Mouse (Mus musculus) CH12.LX (cell line): ENCODE measurements at regions not wholly inside any gene's neighbourhood (a gene's known extent, or its start where the extent isn't known, plus 50 kb on each side); places are given as distances from the start of the nearest gene placed in this dataset.

Experiments used
- DNase-seq: peaks from one replicate; pipeline ENCODE4 v3.0.0-alpha.2; 2013; ENCODE audit errors: extremely low read depth
- H3K27ac ChIP-seq: 2 replicates; pipeline ENCODE4 v1.5.1; 2012; ENCODE audit warnings: low read depth, mild to moderate bottlenecking, control low read depth, moderate library complexity; ENCODE audit not compliant: insufficient read depth
- H3K27me3 ChIP-seq: replicated peaks from 2 replicates; pipeline ENCODE3; 2012; ENCODE audit warnings: inconsistent platforms
- H3K36me3 ChIP-seq, 2 experiments: replicated peaks in 1 of 2; 2 replicates each; pipeline versions ENCODE3 to v1.6.1; 2012; ENCODE audit warnings: inconsistent platforms in 1 of 2, low read length in 1 of 2, mild to moderate bottlenecking in 1 of 2, mixed read lengths in 1 of 2, moderate library complexity in 1 of 2; ENCODE audit not compliant: control insufficient read depth in 1 of 2, insufficient read depth in 1 of 2
- H3K4me1 ChIP-seq, 2 experiments: 2 replicates each; pipeline ENCODE4 v1.6.1; 2012; ENCODE audit warnings: inconsistent platforms in 1 of 2, moderate library complexity in 1 of 2; ENCODE audit not compliant: insufficient read depth in 2 of 2, control insufficient read depth in 1 of 2
- H3K4me2 ChIP-seq: 2 replicates; pipeline ENCODE4 v1.6.1; 2012; ENCODE audit warnings: low read depth, mild to moderate bottlenecking, control low read depth; ENCODE audit not compliant: poor library complexity, insufficient read depth, severe bottlenecking
- H3K4me3 ChIP-seq, 3 experiments: fragments of 150-350 bp in 1 of 3; sonication (generic) in 1 of 3; replicated peaks in 1 of 3; 2 replicates each; pipeline versions ENCODE3 to v1.5.1; 2011 to 2012; ENCODE audit warnings: low read depth in 2 of 3, low read length in 2 of 3, mild to moderate bottlenecking in 2 of 3, moderate library complexity in 2 of 3, control low read depth in 1 of 3, improper control_type of control experiment in 1 of 3, inconsistent platforms in 1 of 3, mixed read lengths in 1 of 3; ENCODE audit not compliant: poor library complexity in 1 of 3
- H3K79me2 ChIP-seq: replicated peaks from 2 replicates; pipeline ENCODE4 v1.6.1; 2012; ENCODE audit warnings: mild to moderate bottlenecking, moderate library complexity; ENCODE audit not compliant: control insufficient read depth, poor library complexity, insufficient read depth, severe bottlenecking; ENCODE audit errors: extremely low read depth
- H3K9ac ChIP-seq: 2 replicates; pipeline ENCODE4 v1.6.1; 2012; ENCODE audit warnings: low read depth, mild to moderate bottlenecking, control low read depth, moderate library complexity; ENCODE audit not compliant: insufficient read depth
- H3K9me3 ChIP-seq: replicated peaks from 2 replicates; pipeline ENCODE3; 2012; ENCODE audit warnings: low read length, inconsistent platforms, mixed read lengths
- CHD1 ChIP-seq: IDR thresholded peaks from 2 replicates; pipeline ENCODE4 v1.6.1; 2012; ENCODE audit warnings: low read depth, low read length, improper control_type of control experiment, inconsistent platforms
- CTCF ChIP-seq, 2 experiments: IDR thresholded peaks in 1 of 2; conservative IDR thresholded peaks in 1 of 2; 2 replicates each; pipeline ENCODE4 v1.5.1; 2011 to 2012; ENCODE audit warnings: low read depth in 2 of 2, low read length in 2 of 2, improper control_type of control experiment in 1 of 2, inconsistent platforms in 1 of 2, mild to moderate bottlenecking in 1 of 2, moderate library complexity in 1 of 2
- ELF1 ChIP-seq: IDR thresholded peaks from 2 replicates; pipeline ENCODE4 v1.6.1; 2014; ENCODE audit warnings: low read depth, mild to moderate bottlenecking, inconsistent platforms, low read length, improper control_type of control experiment
- EP300 ChIP-seq: IDR thresholded peaks from 2 replicates; pipeline ENCODE4 v1.6.1; 2011; ENCODE audit warnings: low read length, improper control_type of control experiment
- ETS1 ChIP-seq: conservative IDR thresholded peaks from 2 replicates; pipeline ENCODE4 v1.6.1; 2012; ENCODE audit warnings: low read depth, mild to moderate bottlenecking, inconsistent platforms, low read length, improper control_type of control experiment, moderate library complexity
- GABPA ChIP-seq: IDR thresholded peaks from 2 replicates; pipeline ENCODE4 v1.6.1; 2012; ENCODE audit warnings: low read depth, low read length, improper control_type of control experiment, inconsistent platforms; ENCODE audit not compliant: insufficient replicate concordance
- HCFC1 ChIP-seq: IDR thresholded peaks from 2 replicates; pipeline ENCODE4 v1.6.1; 2012; ENCODE audit warnings: low read depth, mild to moderate bottlenecking, inconsistent platforms, low read length, improper control_type of control experiment
- IRF4 ChIP-seq: IDR thresholded peaks from 2 replicates; pipeline ENCODE4 v1.6.1; 2014; ENCODE audit warnings: low read depth, mild to moderate bottlenecking, inconsistent platforms, low read length, improper control_type of control experiment
- JUN ChIP-seq: IDR thresholded peaks from 2 replicates; pipeline ENCODE4 v1.6.1; 2011; ENCODE audit warnings: low read depth, mild to moderate bottlenecking, low read length, improper control_type of control experiment, moderate library complexity; ENCODE audit not compliant: insufficient read depth
- JUND ChIP-seq: conservative IDR thresholded peaks from 2 replicates; pipeline ENCODE4 v1.6.1; 2011; ENCODE audit warnings: low read depth, low read length, improper control_type of control experiment
- KAT2A ChIP-seq: IDR thresholded peaks from 2 replicates; pipeline ENCODE4 v1.6.1; 2012; ENCODE audit warnings: low read length, improper control_type of control experiment, inconsistent platforms; ENCODE audit not compliant: insufficient replicate concordance
- MAFK ChIP-seq: IDR thresholded peaks from 2 replicates; pipeline ENCODE4 v1.6.1; 2011; ENCODE audit warnings: low read length, improper control_type of control experiment; ENCODE audit not compliant: insufficient replicate concordance
- MAZ ChIP-seq: IDR thresholded peaks from 2 replicates; pipeline ENCODE4 v1.6.1; 2012; ENCODE audit warnings: low read depth, mild to moderate bottlenecking, inconsistent platforms, low read length, improper control_type of control experiment, moderate library complexity
- MEF2A ChIP-seq: IDR thresholded peaks from 2 replicates; pipeline ENCODE4 v1.6.1; 2014; ENCODE audit warnings: low read depth, mild to moderate bottlenecking, inconsistent platforms, low read length, improper control_type of control experiment, borderline replicate concordance
- MXI1 ChIP-seq: IDR thresholded peaks from 2 replicates; pipeline ENCODE4 v1.6.1; 2011; ENCODE audit warnings: mild to moderate bottlenecking, low read depth, low read length, improper control_type of control experiment
- NELFE ChIP-seq: IDR thresholded peaks from 2 replicates; pipeline ENCODE4 v1.6.1; 2011; ENCODE audit warnings: low read depth, low read length, improper control_type of control experiment
- NRF1 ChIP-seq: IDR thresholded peaks from 2 replicates; pipeline ENCODE4 v1.6.1; 2014; ENCODE audit warnings: low read depth, mild to moderate bottlenecking, inconsistent platforms, low read length, improper control_type of control experiment, moderate library complexity
- POLR2A ChIP-seq: IDR thresholded peaks from 2 replicates; pipeline ENCODE4 v1.6.1; 2011; ENCODE audit warnings: low read depth, mild to moderate bottlenecking, improper control_type of control experiment, low read length
- RAD21 ChIP-seq: IDR thresholded peaks from 2 replicates; pipeline ENCODE4 v1.6.1; 2011; ENCODE audit warnings: low read depth, mild to moderate bottlenecking, low read length, improper control_type of control experiment, moderate library complexity
- TCF12 ChIP-seq: IDR thresholded peaks from 2 replicates; pipeline ENCODE4 v1.6.1; 2014; ENCODE audit warnings: low read depth, mild to moderate bottlenecking, inconsistent platforms, low read length, improper control_type of control experiment
- ZC3H11A ChIP-seq: IDR thresholded peaks from 2 replicates; pipeline ENCODE4 v1.6.1; 2012; ENCODE audit warnings: low read depth, mild to moderate bottlenecking, inconsistent platforms, low read length, improper control_type of control experiment
- ZKSCAN1 ChIP-seq: IDR thresholded peaks from 2 replicates; pipeline ENCODE4 v1.6.1; 2012; ENCODE audit warnings: low read depth, inconsistent platforms, low read length, improper control_type of control experiment, borderline replicate concordance
- ZMIZ1 ChIP-seq: IDR thresholded peaks from 2 replicates; pipeline ENCODE4 v1.6.1; 2012; ENCODE audit warnings: low read depth, mild to moderate bottlenecking, inconsistent platforms, low read length, improper control_type of control experiment
- ZNF384 ChIP-seq: IDR thresholded peaks from 2 replicates; pipeline ENCODE4 v1.6.1; 2012; ENCODE audit warnings: low read depth, low read length, improper control_type of control experiment, inconsistent platforms
- dilution Hi-C: fragments of 300-500 bp; cut with MboI; formaldehyde crosslinking; loops from 2 replicates; pipeline ENCODE4 v1.14.3; 2020; ENCODE audit warnings: low sequenced_read_pairs; ENCODE audit not compliant: extremely low pct_unique_long_range_greater_than_20kb, extremely low pct_ligation_motif_present
- in situ Hi-C: fragments of 300-500 bp; cut with MboI; formaldehyde crosslinking; loops from 3 replicates; pipeline ENCODE4 v1.14.3; 2019; ENCODE audit warnings: low sequenced_read_pairs, low pct_ligation_motif_present, low pct_unique_long_range_greater_than_20kb, mixed read lengths

GRCm38 (mm10) chr8:115965981-115966380, 258.4 kb upstream of the Maf start:
- H3K27me3 ChIP-seq = peaks cover 17% of the 10 kb centered on the region
- no peaks in the 10 kb centered on the region for H3K4me1 ChIP-seq
- H3K79me2 ChIP-seq = no peaks in the 10 kb centered on the region
- in situ Hi-C loops = no loop called here
- H3K4me3 ChIP-seq = no peak overlapping the region
- TF ChIP-seq ZMIZ1 (no peak), IRF4 (no peak), TCF12 (no peak), ZKSCAN1 (no peak), MAZ (no peak), NELFE (no peak), HCFC1 (no peak), JUN (no peak), MAFK (no peak), ELF1 (no peak), CHD1 (no peak), JUND (no peak), NRF1 (no peak), MXI1 (no peak)
- TF ChIP-seq, all 38 proteins: peak for 0
- no peak for DNase-seq
- Histone ChIP-seq H3K4me2 (no peak overlapping the region), H3K9ac (no peak overlapping the region), H3K27ac (no peak overlapping the region), H3K36me3 (no peaks in the 10 kb centered on the region), H3K9me3 (peaks cover 31% of the 10 kb centered on the region)
- dilution Hi-C loops = no loop called here

GRCm38 (mm10) chr8:115955371-115955770, 247.8 kb upstream of the Maf start:
- peaks cover 14% of the 10 kb centered on the region for H3K27me3 ChIP-seq
- H3K9me3 ChIP-seq = peaks cover 36% of the 10 kb centered on the region
- H3K4me2 ChIP-seq = no peak overlapping the region
- H3K27ac ChIP-seq = no peak overlapping the region
- H3K79me2 ChIP-seq = no peaks in the 10 kb centered on the region
- no peak for DNase-seq
- no peaks in the 10 kb centered on the region for H3K4me1 ChIP-seq
- no peaks in the 10 kb centered on the region for H3K36me3 ChIP-seq
- in situ Hi-C loops (no loop called here), dilution Hi-C loops (no loop called here)
- H3K4me3 ChIP-seq = no peak overlapping the region
- H3K9ac ChIP-seq = no peak overlapping the region
- TF ChIP-seq POLR2A (no peak), ETS1 (no peak), ZC3H11A (no peak), GABPA (no peak), MEF2A (no peak), ELF1 (no peak), EP300 (no peak), ZNF384 (no peak), CHD1 (no peak), MAFK (no peak), KAT2A (no peak), NRF1 (no peak), RAD21 (no peak), CTCF (conservative IDR thresholded peaks at IDR 0.05 in 1 of 2, IDR thresholded peaks at IDR 0.05 in 1 of 2; ENCODE audit: low read depth in 2 of 2, low read length in 2 of 2) (no peak)
